Mouse (Mus musculus): Measurements from ENCODE around the gene Tmem186.

DNA sequence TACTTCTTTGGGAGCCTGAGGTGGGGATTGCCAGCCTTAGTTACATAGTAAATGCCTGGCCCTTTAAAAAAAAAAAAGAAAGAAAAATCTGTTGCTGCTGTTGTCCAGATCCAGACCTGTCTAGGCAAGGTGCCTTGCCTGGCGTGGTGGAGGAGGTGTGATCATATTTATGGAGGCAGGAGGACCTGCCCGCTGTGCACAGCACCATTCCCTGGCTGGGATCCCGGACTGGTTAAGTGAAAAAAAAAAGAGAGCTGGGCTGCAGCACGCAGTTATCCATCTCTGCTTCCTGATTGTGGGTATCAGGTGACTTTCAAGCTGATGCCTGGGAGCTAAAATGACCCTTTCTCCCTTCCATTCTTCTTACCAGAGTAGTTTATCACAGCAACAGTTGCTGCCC, 47.6 kb upstream of the Tmem186 start:
- TF ChIP-seq CTCF (IDR thresholded peaks at IDR 0.05; ENCODE audit: insufficient read depth, low read length): no peak
- TF ChIP-seq POLR2A (IDR thresholded peaks at IDR 0.05; ENCODE audit: borderline replicate concordance, extremely low read depth, low read depth, low read length): no peak

Data from lung, adult 2 months (tissue).